Mouse (Mus musculus): Measurements from ENCODE around the gene Irf7. TPM values are rescaled to one million over a fixed set of nuclear protein-coding genes. Genes with fewer than 3 reads are reported as not detected.

Gene Irf7
- polyA plus RNA-seq, 1 experiment from 2014 or later: 11.3 TPM

DNA sequence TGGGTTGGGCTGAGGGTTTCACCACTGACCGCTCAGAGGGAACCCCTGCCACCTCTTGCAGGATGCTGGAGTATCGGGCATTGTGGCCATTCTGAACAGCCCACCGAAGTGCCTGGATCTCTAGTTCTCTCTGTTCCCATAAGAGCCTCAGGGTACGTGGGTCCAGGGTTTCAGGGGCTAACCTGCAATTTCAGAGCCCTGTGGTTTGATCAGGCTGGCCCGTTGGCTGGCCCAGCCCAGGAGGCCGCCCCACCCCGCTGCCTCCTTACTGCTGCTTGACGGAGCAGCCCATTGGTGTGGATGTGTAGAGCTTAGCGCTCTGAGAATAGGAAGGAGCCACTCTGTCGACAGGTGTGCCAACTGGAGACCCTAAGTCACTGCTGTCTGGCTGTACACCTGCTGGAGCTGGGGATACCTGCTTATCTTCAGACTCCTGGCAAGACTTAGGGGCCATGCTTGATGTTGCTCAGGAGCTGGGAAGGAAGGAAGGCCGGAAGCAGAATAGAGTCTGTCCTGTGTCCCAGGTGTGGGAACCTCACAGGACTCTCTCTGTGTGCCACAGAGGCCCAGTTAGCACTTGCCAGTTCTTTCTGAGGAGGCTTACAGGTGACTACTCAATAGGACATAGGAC is 52.6 kb downstream of the Irf7 start, which contains the start of gene Lmntd2:
Gene Lmntd2 (minus strand): TSS at position 476 of the 631 bp plus-strand sequence.
- Histone ChIP-seq H3K4me1 (replicated peaks; ENCODE audit: control insufficient read depth, insufficient read depth) (no peaks in the 10 kb centered on the region; the same call in none of the 2 replicates), H3K27me3 (ENCODE audit: control insufficient read depth, insufficient read depth, low read length) (no peaks in the 10 kb centered on the region), H3K27ac (replicated peaks) (peak within 1 kb of the TSS; percentile 76), H3K9me3 (ENCODE audit: control insufficient read depth, low read length) (no peaks in the 10 kb centered on the region), H3K4me3 (ENCODE audit: low read depth, low read length) (peak within 1 kb of the TSS; percentile 60), H3K9ac (ENCODE audit: low read length) (no peak within 1 kb of the TSS), H3K4me2 (replicated peaks; ENCODE audit: low read depth) (peak within 1 kb of the TSS; percentile 95), H3K36me3 (ENCODE audit: control insufficient read depth, insufficient read depth, low read length) (no peaks in the 10 kb centered on the region)
- no peak for TF ChIP-seq CTCF (IDR thresholded peaks at IDR 0.05; ENCODE audit: low read depth)
- TF ChIP-seq EP300 (optimal IDR thresholded peaks at IDR 0.05): no peak
- no peak for DNase-seq (ENCODE audit: low spot score)
- ATAC-seq (ENCODE audit: low FRiP score, low TSS enrichment): no peak
- WGBS: 78% methylated on average over 11 of the region's 11 CpGs

DNA sequence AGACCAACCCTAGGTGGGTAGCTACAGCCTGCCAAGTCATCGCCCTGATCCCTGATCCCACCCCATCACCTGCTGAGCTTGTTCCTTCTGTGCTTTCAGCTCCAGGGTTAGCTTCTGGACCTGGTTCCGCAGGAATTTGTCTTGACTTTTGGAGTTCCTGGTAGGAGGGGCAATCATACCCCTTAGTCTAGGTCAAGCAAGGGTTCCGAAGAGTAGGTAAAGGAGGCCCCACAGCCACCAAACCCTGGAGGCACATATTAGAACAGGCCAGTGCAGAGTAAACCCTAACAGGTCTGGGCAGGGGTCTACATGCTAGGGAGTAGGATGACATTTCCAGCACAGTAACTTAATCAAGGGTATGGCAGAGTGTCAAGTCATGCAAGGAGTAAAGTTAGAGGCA is 53.1 kb downstream of the Irf7 start:
- Histone ChIP-seq H3K9ac (ENCODE audit: low read length) (no peak overlapping the region), H3K4me1 (replicated peaks; ENCODE audit: control insufficient read depth, insufficient read depth) (no peaks in the 10 kb centered on the region; the same call in none of the 2 replicates), H3K27me3 (ENCODE audit: control insufficient read depth, insufficient read depth, low read length) (no peaks in the 10 kb centered on the region), H3K36me3 (ENCODE audit: control insufficient read depth, insufficient read depth, low read length) (no peaks in the 10 kb centered on the region), H3K27ac (replicated peaks) (peak overlapping the region; percentile 76), H3K9me3 (ENCODE audit: control insufficient read depth, low read length) (no peaks in the 10 kb centered on the region), H3K4me3 (ENCODE audit: low read depth, low read length) (no peak overlapping the region), H3K4me2 (replicated peaks; ENCODE audit: low read depth) (no peak overlapping the region)
- WGBS: 57% methylated on average over 3 of the region's 3 CpGs
- TF ChIP-seq CTCF (IDR thresholded peaks at IDR 0.05; ENCODE audit: low read depth) (no peak), EP300 (optimal IDR thresholded peaks at IDR 0.05) (peak; percentile 47)
- no peak for DNase-seq (ENCODE audit: low spot score)
- ATAC-seq (ENCODE audit: low FRiP score, low TSS enrichment): no peak

MicroRNAs within 50 kb of the gene (microRNA counts, 519-probe panel; counts per million panel counts)
- 5,661 counts per million, percentile 67 among the panel's probes with 10 or more counts for microRNA mmu-miR-210

Small RNA genes within 50 kb of the gene (microRNA-seq; reads per million reads assigned to microRNA genes)
- gene Mir210: 1,168 reads per million, percentile 74 among the genes with 10 or more reads in this experiment

Other genes with a start within 250 kb of the Irf7 start
- gene Ifitm6, start 248.6 kb downstream of the Irf7 start, polyA plus RNA-seq (2015; fragmentation: Nextera tagmentation; extraction: Ambion mirVana): 0.40 and 0.63 TPM in 2 replicates
- not detected in 2 replicates for gene Gm17387, start 237.3 kb downstream of the Irf7 start, polyA plus RNA-seq (2015; fragmentation: Nextera tagmentation; extraction: Ambion mirVana)
- gene B4galnt4, start 205.4 kb downstream of the Irf7 start, polyA plus RNA-seq (2015; fragmentation: Nextera tagmentation; extraction: Ambion mirVana): 1.2 and 1.5 TPM in 2 replicates
- gene Pkp3, start 188.3 kb downstream of the Irf7 start, polyA plus RNA-seq (2015; fragmentation: Nextera tagmentation; extraction: Ambion mirVana): 97.9 and 105 TPM in 2 replicates
- 12.6 and 14.0 TPM in 2 replicates for gene Sigirr, start 165.9 kb downstream of the Irf7 start, polyA plus RNA-seq (2015; fragmentation: Nextera tagmentation; extraction: Ambion mirVana)
- gene Ano9, start 148.7 kb downstream of the Irf7 start, polyA plus RNA-seq (2015; fragmentation: Nextera tagmentation; extraction: Ambion mirVana): 17.9 and 20.4 TPM in 2 replicates
- 21.6 and 22.9 TPM in 2 replicates for gene Ptdss2, start 144.1 kb downstream of the Irf7 start, polyA plus RNA-seq (2015; fragmentation: Nextera tagmentation; extraction: Ambion mirVana)
- gene Rnh1, start 93.6 kb downstream of the Irf7 start, polyA plus RNA-seq (2015; fragmentation: Nextera tagmentation; extraction: Ambion mirVana): 216 and 220 TPM in 2 replicates
- 118 and 125 TPM in 2 replicates for gene Hras, start 72.5 kb downstream of the Irf7 start, polyA plus RNA-seq (2015; fragmentation: Nextera tagmentation; extraction: Ambion mirVana)
- 2.8 and 3.5 TPM in 2 replicates for gene Lrrc56, start 72.3 kb downstream of the Irf7 start, polyA plus RNA-seq (2015; fragmentation: Nextera tagmentation; extraction: Ambion mirVana)
- 2.7 and 3.6 TPM in 2 replicates for gene Lmntd2, start 52.4 kb downstream of the Irf7 start, polyA plus RNA-seq (2015; fragmentation: Nextera tagmentation; extraction: Ambion mirVana)
- gene Rassf7, start 50.6 kb downstream of the Irf7 start, polyA plus RNA-seq (2015; fragmentation: Nextera tagmentation; extraction: Ambion mirVana): 84.2 and 105 TPM in 2 replicates
- 19.1 and 19.9 TPM in 2 replicates for gene Phrf1, start 37.7 kb downstream of the Irf7 start, polyA plus RNA-seq (2015; fragmentation: Nextera tagmentation; extraction: Ambion mirVana)
- gene Cdhr5, start 10.3 kb upstream of the Irf7 start, polyA plus RNA-seq (2015; fragmentation: Nextera tagmentation; extraction: Ambion mirVana): 1.2 and 2.0 TPM in 2 replicates
- gene Sct, start 12.7 kb upstream of the Irf7 start, polyA plus RNA-seq (2015; fragmentation: Nextera tagmentation; extraction: Ambion mirVana): 2.2 and 2.4 TPM in 2 replicates
- 0.06 and 0.16 TPM in 2 replicates for gene Drd4, start 25.5 kb upstream of the Irf7 start, polyA plus RNA-seq (2015; fragmentation: Nextera tagmentation; extraction: Ambion mirVana)
- 37.6 and 40.1 TPM in 2 replicates for gene Deaf1, start 61.2 kb upstream of the Irf7 start, polyA plus RNA-seq (2015; fragmentation: Nextera tagmentation; extraction: Ambion mirVana)
- 18.6 and 19.7 TPM in 2 replicates for gene Tmem80, start 61.3 kb upstream of the Irf7 start, polyA plus RNA-seq (2015; fragmentation: Nextera tagmentation; extraction: Ambion mirVana)
- 86.1 and 96.5 TPM in 2 replicates for gene Eps8l2, start 72.4 kb upstream of the Irf7 start, polyA plus RNA-seq (2015; fragmentation: Nextera tagmentation; extraction: Ambion mirVana)
- gene Taldo1, start 125.7 kb upstream of the Irf7 start, polyA plus RNA-seq (2015; fragmentation: Nextera tagmentation; extraction: Ambion mirVana): 459 and 468 TPM in 2 replicates
- 30.8 and 33.8 TPM in 2 replicates for gene Gatd1, start 147.7 kb upstream of the Irf7 start, polyA plus RNA-seq (2015; fragmentation: Nextera tagmentation; extraction: Ambion mirVana)
- gene Cend1, start 163.0 kb upstream of the Irf7 start, polyA plus RNA-seq (2015; fragmentation: Nextera tagmentation; extraction: Ambion mirVana): 2.0 and 2.5 TPM in 2 replicates
- 17.2 and 17.6 TPM in 2 replicates for gene Slc25a22, start 171.4 kb upstream of the Irf7 start, polyA plus RNA-seq (2015; fragmentation: Nextera tagmentation; extraction: Ambion mirVana)
- 1.8 and 2.0 TPM in 2 replicates for gene Pidd1, start 177.5 kb upstream of the Irf7 start, polyA plus RNA-seq (2015; fragmentation: Nextera tagmentation; extraction: Ambion mirVana)
- gene Rplp2, start 180.9 kb upstream of the Irf7 start, polyA plus RNA-seq (2015; fragmentation: Nextera tagmentation; extraction: Ambion mirVana): 1,187 and 1,334 TPM in 2 replicates
- 82.1 and 88.0 TPM in 2 replicates for gene Pnpla2, start 188.7 kb upstream of the Irf7 start, polyA plus RNA-seq (2015; fragmentation: Nextera tagmentation; extraction: Ambion mirVana)
- gene Cracr2b, start 194.6 kb upstream of the Irf7 start, polyA plus RNA-seq (2015; fragmentation: Nextera tagmentation; extraction: Ambion mirVana): 20.8 and 23.5 TPM in 2 replicates
- 22.6 and 27.5 TPM in 2 replicates for gene Cd151, start 200.9 kb upstream of the Irf7 start, polyA plus RNA-seq (2015; fragmentation: Nextera tagmentation; extraction: Ambion mirVana)
- 53.4 and 60.2 TPM in 2 replicates for gene Polr2l, start 208.7 kb upstream of the Irf7 start, polyA plus RNA-seq (2015; fragmentation: Nextera tagmentation; extraction: Ambion mirVana)
- gene Tspan4, start 208.8 kb upstream of the Irf7 start, polyA plus RNA-seq (2015; fragmentation: Nextera tagmentation; extraction: Ambion mirVana): 56.9 and 58.7 TPM in 2 replicates

Measured in stomach, postnatal 0 days (tissue).